Mouse (Mus musculus): ENCODE measurements at regions not wholly inside any gene's neighbourhood (a gene's known extent, or its start where the extent isn't known, plus 50 kb on each side); places are given as distances from the start of the nearest gene placed in this dataset.
A peak's percentile ranks its signal among the peaks of the same experiment; 100 is the strongest.

DNA sequence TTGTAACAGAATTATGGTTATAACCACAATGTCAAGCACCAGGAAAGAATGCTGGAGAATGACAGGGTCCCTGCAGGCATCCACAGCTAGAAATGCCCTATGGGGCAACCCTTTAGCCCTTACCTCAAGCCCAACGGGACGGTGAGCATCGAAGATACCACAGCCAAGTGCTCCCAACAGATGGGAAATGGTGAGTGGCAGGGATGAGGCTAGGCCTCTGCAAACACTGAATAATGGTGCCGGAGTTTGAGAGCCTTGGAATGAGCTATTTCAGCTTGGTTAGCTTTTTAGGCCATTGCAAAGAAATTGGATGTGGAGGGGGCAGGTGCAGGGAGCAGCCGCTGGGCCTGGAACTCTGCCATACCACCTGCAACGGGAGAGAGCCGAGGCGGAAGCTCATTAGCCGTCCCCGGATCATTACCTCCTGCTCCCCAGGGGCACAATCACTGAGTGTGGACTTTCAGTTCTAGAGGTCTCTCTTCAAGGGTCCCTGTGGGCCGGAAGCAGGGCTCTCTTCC, 117.9 kb downstream of the Usp31 start:
- Histone ChIP-seq H3K4me3 (no peak overlapping the region), H3K9ac (no peak overlapping the region), H3K4me1 (replicated peaks) (peaks cover 11% of the 10 kb centered on the region), H3K36me3 (no peaks in the 10 kb centered on the region), H3K4me2 (no peak overlapping the region), H3K27me3 (no peaks in the 10 kb centered on the region), H3K9me3 (no peaks in the 10 kb centered on the region), H3K27ac (replicated peaks) (no peak overlapping the region)
- WGBS, result 37% methylated on average over 11 of the region's 11 CpGs
- ATAC-seq (ENCODE audit: low FRiP score, low read depth), result peak; percentile 56; the same call in 1 of the 2 replicates

DNA sequence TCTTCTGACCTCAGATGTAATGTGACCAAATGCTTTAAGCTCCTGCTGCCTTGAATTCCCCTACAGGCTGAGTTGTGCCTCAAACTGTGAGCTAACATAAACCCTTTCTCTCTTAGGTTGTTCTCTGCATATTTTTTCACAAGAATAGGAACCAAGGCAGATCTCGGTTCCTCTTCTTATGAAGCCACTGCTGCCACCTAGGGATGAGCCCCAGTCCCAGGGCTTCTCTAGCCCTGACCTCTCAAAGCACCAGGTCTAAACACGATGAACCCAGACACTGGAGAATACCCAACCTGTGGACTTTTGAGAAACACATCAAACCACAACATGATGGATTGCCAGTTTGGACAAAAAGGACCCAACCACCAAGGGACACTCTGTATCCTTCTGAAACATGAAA, 119.3 kb downstream of the Usp31 start:
- Histone ChIP-seq H3K4me2 (no peak overlapping the region), H3K27me3 (no peaks in the 10 kb centered on the region), H3K36me3 (no peaks in the 10 kb centered on the region), H3K4me1 (replicated peaks) (peaks cover 11% of the 10 kb centered on the region), H3K9ac (no peak overlapping the region), H3K9me3 (no peaks in the 10 kb centered on the region), H3K4me3 (no peak overlapping the region), H3K27ac (replicated peaks) (no peak overlapping the region)
- no peak for ATAC-seq (ENCODE audit: low FRiP score, low read depth)
- 60% methylated on average over 2 of the region's 2 CpGs for WGBS

DNA sequence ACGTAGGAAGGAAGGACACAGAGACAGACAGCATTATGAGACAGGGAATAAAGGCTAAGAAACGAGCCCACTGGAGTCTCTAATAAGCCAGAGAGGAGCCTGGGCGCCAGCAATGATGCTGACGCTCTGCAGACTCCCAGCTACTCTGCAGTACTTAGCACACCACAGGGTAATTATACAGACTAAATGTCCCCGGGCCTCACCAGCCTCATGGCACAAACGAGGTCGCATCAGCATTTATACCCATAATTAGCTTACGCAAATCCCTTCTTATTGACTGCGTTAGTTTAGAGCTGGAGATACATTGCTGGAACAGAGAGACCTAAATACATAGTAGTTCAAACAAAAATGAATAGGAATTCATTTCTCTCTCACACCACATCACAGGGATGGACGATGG, 121.3 kb downstream of the Usp31 start:
- no peaks in the 10 kb centered on the region for H3K9me3 ChIP-seq
- no peak overlapping the region for H3K4me2 ChIP-seq
- H3K27ac ChIP-seq (replicated peaks), result no peak overlapping the region
- H3K36me3 ChIP-seq, result no peaks in the 10 kb centered on the region
- H3K4me3 ChIP-seq, result no peak overlapping the region
- no peak for ATAC-seq (ENCODE audit: low FRiP score, low read depth)
- H3K9ac ChIP-seq, result no peak overlapping the region
- no peaks in the 10 kb centered on the region for H3K27me3 ChIP-seq
- peaks cover 11% of the 10 kb centered on the region for H3K4me1 ChIP-seq (replicated peaks)
- whole genome bisulfite sequencing, result 65% methylated on average over 10 of the region's 10 CpGs

DNA sequence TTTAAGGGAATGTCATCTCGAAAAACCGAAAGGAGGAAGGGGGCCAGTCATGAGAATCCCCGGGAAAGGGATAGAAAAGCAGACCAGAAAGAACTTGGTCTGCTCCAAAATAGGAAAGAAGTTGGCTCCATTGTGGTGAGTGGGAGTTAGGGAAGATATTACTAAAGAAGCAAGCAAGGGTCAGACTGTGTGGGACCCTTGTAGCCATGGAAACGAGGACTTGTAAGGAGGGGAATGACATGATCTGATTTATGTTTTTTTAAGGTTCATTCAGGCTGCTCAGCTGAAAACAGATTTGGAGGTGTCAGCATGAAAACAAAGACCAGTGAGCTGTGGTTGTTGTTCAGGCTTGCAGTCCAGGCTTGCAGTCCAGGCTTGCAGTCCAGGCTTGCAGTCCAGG, 127.6 kb downstream of the Usp31 start:
- Histone ChIP-seq H3K4me3 (no peak overlapping the region), H3K4me1 (replicated peaks) (peaks cover 9% of the 10 kb centered on the region), H3K9ac (no peak overlapping the region), H3K4me2 (no peak overlapping the region), H3K27me3 (no peaks in the 10 kb centered on the region), H3K9me3 (no peaks in the 10 kb centered on the region), H3K36me3 (no peaks in the 10 kb centered on the region), H3K27ac (replicated peaks) (0 out of 2 replicates have a peak overlapping the region, but pooled peaks have one; percentile 15)
- WGBS, result 8% methylated on average over 4 of the region's 4 CpGs
- ATAC-seq (ENCODE audit: low FRiP score, low read depth), result no peak

DNA sequence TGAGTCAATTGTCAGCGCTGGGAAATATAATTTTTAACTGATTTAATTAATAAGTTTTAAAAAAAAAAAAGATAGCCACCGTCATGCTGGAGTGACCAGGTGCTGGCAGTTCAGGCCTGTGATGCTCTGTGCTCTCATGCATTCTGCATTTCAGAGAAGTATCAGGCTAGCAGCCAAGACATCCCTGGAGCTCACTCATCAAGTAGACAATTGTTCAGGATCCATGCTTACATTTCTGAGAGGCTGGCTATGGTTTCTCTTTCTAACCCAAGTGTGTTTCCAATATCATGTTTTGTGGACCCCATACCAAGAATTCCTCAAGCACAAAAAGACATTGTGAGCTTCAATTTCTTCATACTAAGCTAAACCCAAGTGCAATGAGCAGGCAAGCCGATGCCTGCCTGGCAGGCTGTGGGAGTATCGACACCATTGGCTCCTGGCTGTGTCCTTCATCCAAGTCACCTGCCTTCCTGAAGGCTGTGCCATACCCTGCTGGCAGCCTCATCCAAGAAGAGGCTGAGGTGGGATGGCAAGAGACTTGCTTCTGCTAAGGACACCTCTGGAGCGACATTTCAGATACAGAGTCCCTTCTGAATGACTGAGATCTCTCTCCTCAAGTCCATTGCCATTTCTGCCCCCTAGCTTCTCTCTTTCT, 134.2 kb downstream of the Usp31 start:
- H3K9me3 ChIP-seq, result no peaks in the 10 kb centered on the region
- no peak overlapping the region for H3K27ac ChIP-seq (replicated peaks)
- no peaks in the 10 kb centered on the region for H3K36me3 ChIP-seq
- H3K4me1 ChIP-seq (replicated peaks), result peaks cover 8% of the 10 kb centered on the region; the same call in 1 of the 2 replicates
- ATAC-seq (ENCODE audit: low FRiP score, low read depth), result no peak
- H3K4me2 ChIP-seq, result no peak overlapping the region
- WGBS, result 77% methylated on average over 5 of the region's 5 CpGs
- no peak overlapping the region for H3K4me3 ChIP-seq
- H3K9ac ChIP-seq, result no peak overlapping the region
- H3K27me3 ChIP-seq, result no peaks in the 10 kb centered on the region

DNA sequence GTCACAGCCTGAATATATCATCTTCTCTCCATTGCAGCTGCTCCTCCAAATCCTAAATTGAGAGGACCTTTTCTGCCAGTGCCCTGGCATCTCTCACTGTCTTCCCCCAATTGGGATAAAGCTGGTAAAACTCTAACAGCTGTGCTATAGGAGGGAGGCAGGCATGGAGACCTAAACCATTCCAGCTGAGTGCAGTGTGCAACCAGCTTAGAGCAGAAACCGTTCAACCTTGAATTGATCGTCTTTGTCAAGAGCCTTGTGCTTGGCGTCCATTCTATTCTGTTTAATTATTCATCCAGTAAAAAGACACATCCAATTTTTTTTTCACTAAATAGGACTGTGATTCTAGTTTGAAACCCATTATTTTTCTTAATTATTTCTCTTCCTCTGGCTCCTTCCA, 135.3 kb downstream of the Usp31 start:
- Histone ChIP-seq H3K9me3 (no peaks in the 10 kb centered on the region), H3K9ac (no peak overlapping the region), H3K27me3 (no peaks in the 10 kb centered on the region), H3K36me3 (no peaks in the 10 kb centered on the region), H3K4me3 (no peak overlapping the region), H3K27ac (replicated peaks) (no peak overlapping the region), H3K4me2 (no peak overlapping the region), H3K4me1 (replicated peaks) (peaks cover 8% of the 10 kb centered on the region; the same call in 1 of the 2 replicates)
- 17% methylated on average over 3 of the region's 3 CpGs for WGBS
- ATAC-seq (ENCODE audit: low FRiP score, low read depth), result 0 out of 2 replicates have a peak, but pooled peaks have one; percentile 48

DNA sequence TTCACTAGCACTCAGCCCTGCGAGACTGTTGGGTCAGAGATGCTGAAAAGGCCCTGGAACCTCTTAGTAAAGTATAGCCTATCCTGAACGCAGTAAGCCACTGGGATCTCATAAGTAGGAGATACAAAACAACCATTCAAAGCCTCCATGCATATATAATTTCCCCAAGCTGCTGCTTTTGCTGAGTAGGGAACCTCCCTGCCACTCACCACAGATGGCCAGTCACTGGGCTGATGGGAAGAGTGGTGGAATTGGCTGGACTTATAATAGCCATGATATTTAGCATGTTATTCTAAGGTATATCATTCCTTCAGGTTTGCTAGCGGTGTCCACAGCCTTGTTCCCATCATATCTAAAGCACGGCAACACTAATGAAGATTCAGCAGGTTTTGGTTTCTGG, 135.8 kb downstream of the Usp31 start:
- ATAC-seq (ENCODE audit: low FRiP score, low read depth), result no peak
- H3K27ac ChIP-seq (replicated peaks), result no peak overlapping the region
- WGBS, result 59% methylated on average over 4 of the region's 4 CpGs
- no peaks in the 10 kb centered on the region for H3K9me3 ChIP-seq
- no peak overlapping the region for H3K4me2 ChIP-seq
- H3K9ac ChIP-seq, result no peak overlapping the region
- H3K27me3 ChIP-seq, result no peaks in the 10 kb centered on the region
- H3K4me1 ChIP-seq (replicated peaks), result peaks cover 8% of the 10 kb centered on the region; the same call in 1 of the 2 replicates
- H3K36me3 ChIP-seq, result no peaks in the 10 kb centered on the region
- no peak overlapping the region for H3K4me3 ChIP-seq

- 91% methylated on average over 7 of the region's 7 CpGs for WGBS
- no peak for ATAC-seq (ENCODE audit: low FRiP score, low read depth)
Observed at GRCm38 (mm10) chr7:121569248-121569647, 137.8 kb downstream of the Usp31 start.

GRCm38 (mm10) chr7:121568064-121568463, 139.0 kb downstream of the Usp31 start:
- Histone ChIP-seq H3K27ac (replicated peaks) (no peak overlapping the region), H3K27me3 (0 out of 2 replicates have a peak, but pooled peaks cover 2% of the 10 kb centered on the region), H3K4me2 (no peak overlapping the region), H3K4me3 (no peak overlapping the region), H3K9me3 (no peaks in the 10 kb centered on the region), H3K4me1 (replicated peaks) (peaks cover 6% of the 10 kb centered on the region; the same call in 1 of the 2 replicates), H3K36me3 (no peaks in the 10 kb centered on the region), H3K9ac (no peak overlapping the region)
- no peak for ATAC-seq (ENCODE audit: low FRiP score, low read depth)
- 62% methylated on average over 2 of the region's 2 CpGs for WGBS

More at GRCm38 (mm10) chr7:121569248-121569647, 137.8 kb downstream of the Usp31 start:
- H3K4me2 ChIP-seq, result no peak overlapping the region
- no peaks in the 10 kb centered on the region for H3K9me3 ChIP-seq
- no peaks in the 10 kb centered on the region for H3K27me3 ChIP-seq
- H3K4me3 ChIP-seq, result no peak overlapping the region
- no peak overlapping the region for H3K9ac ChIP-seq
- H3K27ac ChIP-seq (replicated peaks), result no peak overlapping the region
- no peaks in the 10 kb centered on the region for H3K36me3 ChIP-seq
- H3K4me1 ChIP-seq (replicated peaks), result peaks cover 8% of the 10 kb centered on the region; the same call in 1 of the 2 replicates

GRCm38 (mm10) chr7:121563526-121563925, 143.5 kb downstream of the Usp31 start:
- Histone ChIP-seq H3K36me3 (no peaks in the 10 kb centered on the region), H3K4me2 (no peak overlapping the region), H3K9me3 (no peaks in the 10 kb centered on the region), H3K4me1 (replicated peaks) (no peaks in the 10 kb centered on the region), H3K27ac (replicated peaks) (no peak overlapping the region), H3K9ac (no peak overlapping the region), H3K27me3 (0 out of 2 replicates have a peak, but pooled peaks cover 2% of the 10 kb centered on the region), H3K4me3 (no peak overlapping the region)
- WGBS, result 40% methylated on average over 5 of the region's 5 CpGs
- ATAC-seq (ENCODE audit: low FRiP score, low read depth), result no peak

GRCm38 (mm10) chr7:121555420-121555819, 151.6 kb downstream of the Usp31 start:
- Histone ChIP-seq H3K4me3 (no peak overlapping the region), H3K9me3 (no peaks in the 10 kb centered on the region), H3K27me3 (no peaks in the 10 kb centered on the region), H3K4me1 (replicated peaks) (peaks cover 5% of the 10 kb centered on the region; the same call in 1 of the 2 replicates), H3K4me2 (no peak overlapping the region), H3K9ac (no peak overlapping the region), H3K27ac (replicated peaks) (no peak overlapping the region), H3K36me3 (no peaks in the 10 kb centered on the region)
- WGBS, result 23% methylated on average over 4 of the region's 4 CpGs
- ATAC-seq (ENCODE audit: low FRiP score, low read depth), result peak; percentile 61; the same call in 1 of the 2 replicates

Measured in hindbrain, embryonic 15.5 days (tissue).